Mouse (Mus musculus) erythroblast, embryonic 14.5 days (primary cell): ENCODE measurements at regions not wholly inside any gene's neighbourhood (a gene's known extent, or its start where the extent isn't known, plus 50 kb on each side); places are given as distances from the start of the nearest gene placed in this dataset.

Experiments
- GATA1 ChIP-seq: IDR thresholded peaks from 2 replicates; pipeline ENCODE4 v1.6.1; 2012; ENCODE audit warnings: low read length, inconsistent platforms, mixed read lengths
- TAL1 ChIP-seq: IDR thresholded peaks from 3 replicates; pipeline ENCODE4 v1.6.1; 2012; ENCODE audit warnings: low read length, inconsistent platforms, mixed read lengths

DNA sequence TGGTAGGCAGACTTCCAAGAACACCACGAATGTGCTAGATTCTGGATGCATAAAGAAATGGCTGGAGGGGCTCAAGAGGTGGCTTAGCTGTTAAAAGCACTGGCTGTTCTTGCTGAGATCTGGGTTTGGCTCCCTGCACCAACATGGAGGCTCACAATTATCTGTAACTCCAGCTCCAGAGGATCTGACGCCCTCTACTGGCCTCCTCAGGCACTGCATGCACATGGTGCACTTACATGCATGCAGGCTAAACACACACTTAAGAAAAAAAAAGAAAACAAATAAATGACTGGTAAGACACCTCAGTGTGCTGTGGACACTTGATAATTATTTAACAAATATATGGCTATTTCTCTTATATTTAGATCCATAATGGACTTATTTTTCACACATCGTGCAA, 139.2 kb upstream of the Foxd3 start:
- TF ChIP-seq GATA1 (no peak), TAL1 (no peak)
